Mouse (Mus musculus) midbrain, embryonic 15.5 days (tissue): ENCODE measurements at regions not wholly inside any gene's neighbourhood (a gene's known extent, or its start where the extent isn't known, plus 50 kb on each side); places are given as distances from the start of the nearest gene placed in this dataset.

Source experiments
- ATAC-seq: fragments of 200-750 bp; cut with Nextera tagmentation; replicated peaks from 2 replicates; pipeline ENCODE4 v1.8.0; 2017; ENCODE audit warnings: moderate TSS enrichment
- H3K27ac ChIP-seq: fragments of 300-500 bp; sonication (generic); 2 replicates; pipeline ENCODE4 v1.5.1; 2015; ENCODE audit warnings: mild to moderate bottlenecking, inconsistent platforms
- H3K27me3 ChIP-seq: fragments of 300-500 bp; sonication (generic); replicated peaks from 2 replicates; pipeline ENCODE4 v1.6.1; 2015; ENCODE audit warnings: inconsistent platforms
- H3K36me3 ChIP-seq: fragments of 300-500 bp; sonication (generic); replicated peaks from 2 replicates; pipeline ENCODE4 v1.6.1; 2015; ENCODE audit warnings: inconsistent platforms
- H3K4me1 ChIP-seq: fragments of 300-500 bp; sonication (generic); 2 replicates; pipeline ENCODE4 v1.6.1; 2015; ENCODE audit warnings: inconsistent platforms
- H3K4me2 ChIP-seq: fragments of 300-500 bp; sonication (generic); 2 replicates; pipeline ENCODE4 v1.6.1; 2015; ENCODE audit warnings: inconsistent platforms, mild to moderate bottlenecking, moderate library complexity
- H3K4me3 ChIP-seq: fragments of 300-500 bp; sonication (generic); 2 replicates; pipeline ENCODE4 v1.5.1; 2015; ENCODE audit warnings: mild to moderate bottlenecking, inconsistent platforms
- H3K9ac ChIP-seq: fragments of 300-500 bp; sonication (generic); 2 replicates; pipeline ENCODE4 v1.6.1; 2015; ENCODE audit warnings: mild to moderate bottlenecking, inconsistent platforms
- H3K9me3 ChIP-seq: fragments of 300-500 bp; sonication (generic); 2 replicates; pipeline ENCODE4 v1.6.1; 2016; ENCODE audit warnings: inconsistent platforms
- WGBS: fragments of 180-500 bp; shearing (Covaris S2); methylation state at CpG from one replicate; pipeline ENCODE4 v1.1.7; 2015; ENCODE audit warnings: mixed read lengths; 5-methylcytosine and 5-hydroxymethylcytosine counted together

GRCm38 (mm10) chr6:93026068-93027022 is 83.1 kb upstream of the Adamts9 start:
- H3K4me2 ChIP-seq: no peak overlapping the region
- no peaks in the 10 kb centered on the region for H3K27me3 ChIP-seq
- no peaks in the 10 kb centered on the region for H3K36me3 ChIP-seq
- no peak overlapping the region for H3K9ac ChIP-seq
- peaks cover 13% of the 10 kb centered on the region for H3K4me1 ChIP-seq
- WGBS: 75% methylated on average over 9 of the region's 9 CpGs
- H3K9me3 ChIP-seq: no peaks in the 10 kb centered on the region
- no peak overlapping the region for H3K27ac ChIP-seq
- H3K4me3 ChIP-seq: no peak overlapping the region
- no peak for ATAC-seq

- no peaks in the 10 kb centered on the region for H3K4me1 ChIP-seq
- WGBS: 91% methylated on average over 1 of the region's 1 CpGs
- no peak overlapping the region for H3K4me3 ChIP-seq
- H3K36me3 ChIP-seq: no peaks in the 10 kb centered on the region
- ATAC-seq: no peak
- H3K9ac ChIP-seq: no peak overlapping the region
- no peak overlapping the region for H3K27ac ChIP-seq
- H3K4me2 ChIP-seq: no peak overlapping the region
- H3K9me3 ChIP-seq: no peaks in the 10 kb centered on the region
- no peaks in the 10 kb centered on the region for H3K27me3 ChIP-seq
These were observed 71.2 kb upstream of the Adamts9 start for GRCm38 (mm10) chr6:93014534-93014933.

- Histone ChIP-seq H3K36me3 (no peaks in the 10 kb centered on the region), H3K27ac (no peak overlapping the region), H3K27me3 (no peaks in the 10 kb centered on the region), H3K4me2 (no peak overlapping the region), H3K4me3 (no peak overlapping the region), H3K4me1 (no peaks in the 10 kb centered on the region), H3K9ac (no peak overlapping the region), H3K9me3 (no peaks in the 10 kb centered on the region)
- ATAC-seq: no peak
- WGBS: 92% methylated on average over 5 of the region's 5 CpGs
These were observed 68.6 kb upstream of the Adamts9 start for GRCm38 (mm10) chr6:93011906-93012305.

- no peaks in the 10 kb centered on the region for H3K36me3 ChIP-seq
- no peak overlapping the region for H3K27ac ChIP-seq
- no peaks in the 10 kb centered on the region for H3K27me3 ChIP-seq
- no peak overlapping the region for H3K9ac ChIP-seq
- 76% methylated on average over 3 of the region's 3 CpGs for WGBS
- H3K9me3 ChIP-seq: no peaks in the 10 kb centered on the region
- no peak overlapping the region for H3K4me3 ChIP-seq
- no peak for ATAC-seq
- no peaks in the 10 kb centered on the region for H3K4me1 ChIP-seq
- H3K4me2 ChIP-seq: no peak overlapping the region
These were observed 61.4 kb upstream of the Adamts9 start for GRCm38 (mm10) chr6:93004587-93005240.

GRCm38 (mm10) chr6:93003812-93004211 is 60.5 kb upstream of the Adamts9 start:
- 80% methylated on average over 5 of the region's 5 CpGs for WGBS
- H3K27ac ChIP-seq: no peak overlapping the region
- H3K4me3 ChIP-seq: no peak overlapping the region
- H3K4me2 ChIP-seq: no peak overlapping the region
- no peaks in the 10 kb centered on the region for H3K9me3 ChIP-seq
- no peaks in the 10 kb centered on the region for H3K27me3 ChIP-seq
- no peaks in the 10 kb centered on the region for H3K36me3 ChIP-seq
- no peak overlapping the region for H3K9ac ChIP-seq
- no peak for ATAC-seq
- H3K4me1 ChIP-seq: no peaks in the 10 kb centered on the region

- Histone ChIP-seq H3K4me3 (no peak overlapping the region), H3K36me3 (no peaks in the 10 kb centered on the region), H3K4me1 (no peaks in the 10 kb centered on the region), H3K9me3 (no peaks in the 10 kb centered on the region), H3K4me2 (no peak overlapping the region), H3K9ac (no peak overlapping the region), H3K27ac (no peak overlapping the region), H3K27me3 (no peaks in the 10 kb centered on the region)
- no peak for ATAC-seq
- 87% methylated on average over 5 of the region's 5 CpGs for WGBS
These were observed 50.4 kb upstream of the Adamts9 start for GRCm38 (mm10) chr6:92993647-92994046.
